Mouse (Mus musculus) heart, adult 2 months (tissue): ENCODE data around the gene Gm48551.

Experiments used
- CTCF ChIP-seq: fragments of 200-600 bp; IDR thresholded peaks from 2 replicates; pipeline ENCODE4 v1.8.1; 2022; ENCODE audit warnings: antibody characterized with exemption, mild to moderate bottlenecking, moderate library complexity
- POLR2A ChIP-seq: fragments of 200-500 bp; IDR thresholded peaks from 2 replicates; pipeline ENCODE4 v1.6.1; 2011; ENCODE audit warnings: mild to moderate bottlenecking, low read depth, low read length, control low read depth; ENCODE audit not compliant: insufficient read depth

DNA sequence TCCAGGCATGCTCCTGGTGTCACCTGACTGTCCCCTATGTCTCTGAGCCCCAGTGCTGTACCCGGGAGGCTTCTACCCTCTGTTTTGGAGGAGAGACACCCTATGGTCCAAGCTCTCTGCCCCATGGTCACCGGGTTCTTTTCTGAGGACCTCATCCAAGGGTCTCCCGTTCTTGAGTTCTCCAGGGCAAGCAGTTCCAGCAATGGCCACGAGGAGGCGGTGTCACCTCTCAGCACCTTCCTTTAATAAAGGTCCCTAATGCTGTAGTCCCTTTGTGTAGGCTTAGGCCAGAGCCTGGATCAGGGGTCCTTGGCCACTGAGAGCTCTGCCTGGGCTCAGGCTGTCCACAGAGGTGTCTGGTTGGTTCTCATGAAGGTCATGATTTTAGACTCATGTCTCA lies 10.9 kb downstream of the Gm48551 start:
- TF ChIP-seq CTCF (peak; percentile 94), POLR2A (no peak)
